Mouse (Mus musculus) layer of hippocampus, adult 11-12 months (tissue): Measurements from ENCODE around the gene Pde7b.
"Not testable (repeated sequence)": the region's sequence is repeated elsewhere in the genome, so short reads cannot be mapped to it uniquely, and the experiment has no call there.

ENCODE experiments used
- DNase-seq: peaks from one replicate; pipeline ENCODE4 v3.0.0; 2022; ENCODE audit warnings: low spot score

Gene Pde7b

DNA sequence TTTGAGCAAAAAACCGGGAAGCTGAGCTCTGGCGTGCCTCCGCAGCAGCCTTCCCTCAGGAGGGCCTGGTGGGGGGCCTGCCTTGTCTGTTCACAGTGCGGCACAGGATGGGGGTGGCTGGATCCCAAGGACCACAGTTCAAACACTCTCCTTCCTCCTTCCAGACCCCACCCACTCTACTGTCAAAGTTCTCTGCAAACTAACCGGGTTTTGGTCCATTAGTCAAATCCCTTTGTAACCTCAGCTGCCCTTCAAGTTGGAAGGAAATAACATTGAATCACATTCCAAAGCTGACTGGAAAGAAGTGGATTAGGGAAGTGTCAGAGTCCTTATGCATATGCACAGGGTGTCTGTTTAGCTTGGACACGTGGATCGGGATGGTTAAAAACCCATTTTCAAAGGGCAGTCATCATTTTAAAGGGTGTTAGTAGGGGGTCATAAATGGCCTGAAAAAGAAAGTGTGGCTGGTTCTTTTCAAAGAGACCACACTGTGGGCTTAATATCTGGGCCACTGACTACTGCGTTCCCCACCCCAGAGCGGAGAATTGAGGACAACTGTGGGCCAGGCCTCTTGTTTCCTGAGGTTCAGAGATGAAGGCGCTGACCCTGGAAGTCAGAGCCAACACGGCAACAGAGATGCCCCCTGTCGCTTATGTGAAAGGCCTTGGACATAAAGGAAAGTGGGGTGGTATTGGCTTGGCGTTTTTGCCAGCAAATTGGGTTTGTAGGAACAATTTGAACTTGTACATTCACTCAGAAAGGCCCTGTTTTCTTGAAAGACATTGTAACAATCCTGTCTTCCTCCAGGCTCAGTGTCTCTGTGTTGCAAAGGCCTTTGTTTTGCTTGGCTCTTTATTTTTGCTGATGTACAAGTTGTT is 175.8 kb downstream of the Pde7b start:
- no peak for DNase-seq

DNA sequence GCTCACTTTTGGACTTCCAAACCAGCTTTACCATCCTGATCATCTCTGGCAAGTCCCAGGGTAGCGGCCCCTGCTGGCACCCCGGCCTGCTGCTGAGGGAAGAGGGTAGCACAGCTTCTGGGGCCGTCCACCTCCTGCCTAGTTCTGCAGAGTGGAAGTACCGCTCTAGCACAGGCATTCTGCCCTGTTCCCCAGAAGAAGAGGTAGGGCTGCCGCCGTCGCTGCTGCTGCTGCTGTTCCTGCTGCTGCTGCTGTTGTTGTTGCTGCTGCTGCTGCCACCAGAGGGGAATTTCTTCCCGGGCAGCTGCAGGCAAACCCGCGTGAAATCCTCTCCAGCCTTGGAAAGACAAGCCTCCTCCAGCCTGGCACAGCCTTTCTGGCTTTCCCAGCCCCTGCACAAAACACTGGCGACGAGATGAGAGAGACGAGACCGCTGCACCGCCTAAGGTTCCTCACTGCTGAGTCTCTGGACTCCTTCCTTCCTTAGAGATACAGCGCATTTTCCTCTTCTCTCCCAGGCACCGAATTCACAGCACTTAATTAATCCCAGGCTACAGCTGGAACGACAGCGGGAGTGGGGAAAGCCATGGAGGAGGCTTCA is 176.8 kb downstream of the Pde7b start:
- DNase-seq: peak; percentile 26

DNA sequence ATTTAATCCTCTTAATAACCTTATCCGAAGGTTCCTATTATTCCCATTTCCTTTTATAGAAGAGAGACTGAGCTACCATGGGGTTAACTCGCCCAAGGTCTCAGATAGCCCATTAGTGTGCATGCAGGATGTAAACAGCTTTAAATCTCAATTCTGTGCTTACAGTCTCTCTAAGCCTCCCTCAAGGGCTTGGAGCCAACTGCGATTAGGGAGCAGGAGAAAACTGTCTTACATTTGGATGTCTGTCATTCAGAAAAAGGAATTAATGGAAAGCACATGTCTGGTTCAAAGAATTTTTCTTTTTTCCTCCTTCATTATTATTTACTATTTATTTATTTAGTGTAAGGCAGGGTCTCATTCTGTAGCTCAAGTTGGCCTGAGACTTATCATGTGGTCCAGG is 181.8 kb downstream of the Pde7b start:
- DNase-seq: no peak

DNA sequence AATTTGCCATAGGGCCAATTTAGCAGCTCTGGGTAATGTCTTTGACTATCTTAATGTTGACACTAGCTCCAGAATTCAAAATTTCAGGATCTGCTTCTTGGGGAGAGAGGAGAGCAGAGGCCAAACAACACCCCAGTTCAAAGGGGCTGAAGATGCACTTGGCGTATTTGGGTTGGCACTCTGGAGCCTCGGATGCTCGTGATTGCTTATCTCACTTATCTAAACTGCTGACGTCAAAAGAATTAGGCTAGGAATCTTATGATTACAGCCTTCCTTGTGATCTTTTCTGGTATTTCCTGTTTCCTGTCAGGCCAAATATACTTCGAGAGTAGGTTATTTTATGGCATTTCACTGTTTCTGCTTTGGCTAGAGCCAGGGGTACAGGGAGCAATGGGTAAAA is 191.1 kb downstream of the Pde7b start:
- no peak for DNase-seq

DNA sequence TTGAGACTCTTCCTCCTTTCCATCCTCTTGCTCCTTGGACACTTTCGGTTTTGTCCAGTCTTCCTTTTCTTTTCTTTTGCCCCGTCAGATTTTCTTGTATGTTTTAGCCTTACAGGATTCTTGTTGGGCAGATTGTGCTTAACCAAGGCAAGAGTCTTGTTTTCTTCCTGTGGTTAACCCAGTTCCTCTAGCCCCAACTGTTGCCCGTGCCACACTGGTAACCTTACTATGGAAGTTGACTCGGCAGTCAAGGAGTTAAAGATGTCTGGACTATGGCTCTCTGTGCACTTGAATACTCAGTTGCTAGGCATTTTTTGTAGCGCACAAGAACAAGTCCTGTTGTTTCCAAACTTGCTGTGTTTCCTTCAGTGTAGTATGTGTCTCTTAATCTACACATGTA is 193.0 kb downstream of the Pde7b start:
- no peak for DNase-seq

DNA sequence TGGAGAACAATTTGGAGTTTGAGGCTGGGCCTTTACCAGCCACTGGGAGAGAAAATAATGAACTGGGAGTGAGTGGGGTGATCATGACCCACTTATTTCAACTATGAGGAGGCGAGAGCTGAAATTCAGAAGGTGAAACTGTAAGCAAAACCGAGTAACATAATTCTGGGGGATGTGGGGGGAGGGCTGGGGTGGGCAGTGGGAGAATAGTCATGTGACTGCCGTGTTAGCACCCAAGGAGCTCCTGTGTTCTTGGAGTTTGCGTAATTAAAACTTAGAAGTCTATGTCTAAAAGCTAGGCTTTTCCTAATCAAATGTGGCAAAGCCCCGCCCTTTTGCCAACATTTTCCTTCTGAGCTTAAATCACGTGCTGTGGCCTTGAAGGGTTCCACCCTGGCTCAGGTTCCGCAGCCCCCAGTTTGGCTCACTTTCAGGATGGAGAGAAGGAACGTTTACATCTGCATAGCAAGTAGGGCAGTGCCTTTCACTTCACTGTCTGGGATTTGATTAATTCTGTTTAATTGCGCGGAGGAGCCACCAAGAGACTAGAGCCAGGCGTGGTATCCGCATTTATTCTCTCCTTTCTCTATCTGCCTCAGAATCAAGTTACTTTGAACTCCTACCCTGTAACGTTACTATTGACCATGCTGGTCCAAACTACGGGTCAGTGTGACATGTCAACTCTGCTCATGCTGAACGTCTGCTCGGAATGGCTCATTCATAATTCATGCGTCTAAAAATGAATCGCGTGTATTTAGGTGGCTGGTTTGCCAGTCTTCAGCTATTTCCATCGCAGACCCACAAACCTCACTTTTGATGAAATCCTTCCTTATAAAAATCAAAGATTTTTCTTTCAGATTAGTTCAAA is 196.1 kb downstream of the Pde7b start:
- no peak for DNase-seq

DNA sequence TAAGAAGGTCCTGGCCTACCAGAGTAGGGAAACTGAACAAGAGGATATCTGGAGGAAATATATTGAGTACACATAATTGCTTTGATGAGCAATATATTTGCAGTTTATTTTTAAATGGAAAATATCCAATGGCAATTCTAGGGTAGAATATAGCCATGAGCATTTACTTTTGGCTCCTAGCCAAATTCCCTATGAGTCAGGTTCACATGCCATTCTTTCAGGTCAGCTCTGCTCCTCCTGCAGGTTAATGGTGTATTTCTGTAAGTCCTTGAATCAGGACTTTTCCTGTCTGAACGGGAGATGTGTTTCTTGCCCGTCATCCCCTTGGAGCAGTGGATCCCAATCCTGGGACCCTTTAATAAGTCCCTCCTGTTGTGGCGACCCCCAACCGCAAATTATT is 197.1 kb downstream of the Pde7b start:
- DNase-seq: no peak

DNA sequence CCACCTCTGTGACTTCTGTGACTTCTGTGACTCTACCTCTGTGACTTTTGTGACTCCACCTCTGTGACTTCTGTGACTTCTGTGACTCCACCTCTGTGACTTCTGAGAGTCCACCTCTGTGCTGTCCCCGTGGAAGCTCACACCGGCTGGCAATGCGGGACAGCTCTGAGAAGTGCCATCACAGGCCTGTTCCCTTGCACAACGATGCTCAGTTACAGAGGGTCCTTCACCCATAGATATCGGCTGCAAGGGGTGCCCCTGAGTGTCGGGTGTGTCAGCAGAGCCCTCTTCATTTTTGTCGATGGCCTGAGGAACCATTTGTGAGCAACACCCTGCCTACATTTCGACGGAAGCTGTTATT is 206.4 kb downstream of the Pde7b start:
- no peak for DNase-seq

DNA sequence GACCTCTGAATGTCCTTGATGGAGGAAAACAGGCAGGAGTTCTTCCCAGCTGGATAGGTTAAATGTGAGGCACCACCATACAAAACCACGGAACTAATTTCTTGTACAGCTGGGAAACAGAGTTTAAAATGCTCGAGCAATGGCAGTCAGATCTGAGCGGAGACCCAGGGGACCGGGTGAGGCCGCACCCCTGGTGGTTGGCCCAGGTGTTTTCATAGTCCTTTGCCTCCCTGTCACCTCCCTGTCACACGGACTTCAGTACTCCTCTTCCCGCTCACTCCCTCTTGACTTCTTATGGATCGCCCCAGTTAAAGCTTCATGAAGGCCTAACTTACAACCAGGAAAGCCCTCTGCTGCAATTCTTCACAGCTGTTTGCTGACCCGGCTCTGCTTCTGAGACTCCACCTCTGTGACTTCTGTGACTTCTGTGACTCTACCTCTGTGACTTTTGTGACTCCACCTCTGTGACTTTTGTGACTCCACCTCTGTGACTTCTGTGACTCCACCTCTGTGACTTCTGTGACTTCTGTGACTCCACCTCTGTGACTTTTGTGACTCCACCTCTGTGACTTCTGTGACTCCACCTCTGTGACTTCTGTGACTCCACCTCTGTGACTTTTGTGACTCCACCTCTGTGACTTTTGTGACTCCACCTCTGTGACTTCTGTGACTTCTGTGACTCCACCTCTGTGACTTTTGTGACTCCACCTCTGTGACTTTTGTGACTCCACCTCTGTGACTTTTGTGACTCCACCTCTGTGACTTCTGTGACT is 206.9 kb downstream of the Pde7b start:
- not testable (repeated sequence) for DNase-seq

DNA sequence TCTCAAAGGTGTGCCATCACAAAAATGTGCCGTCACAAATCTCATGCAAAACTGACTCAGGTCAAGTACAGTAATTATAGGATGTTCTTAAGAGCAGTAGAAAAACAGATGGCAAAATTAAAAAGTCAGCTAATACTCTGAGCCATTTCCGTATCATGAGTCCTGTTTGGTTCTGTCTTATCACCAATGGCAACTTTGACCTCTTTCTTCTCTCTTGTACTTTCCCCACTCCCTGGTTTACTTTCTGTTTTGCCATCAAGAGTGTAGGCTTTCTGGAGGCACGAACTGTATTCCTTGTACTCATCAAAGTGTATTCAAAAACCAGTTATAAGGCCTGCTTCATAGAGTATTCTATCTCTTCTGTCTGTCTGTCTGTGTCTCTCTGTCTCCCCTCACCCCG is 211.0 kb downstream of the Pde7b start:
- DNase-seq: no peak

DNA sequence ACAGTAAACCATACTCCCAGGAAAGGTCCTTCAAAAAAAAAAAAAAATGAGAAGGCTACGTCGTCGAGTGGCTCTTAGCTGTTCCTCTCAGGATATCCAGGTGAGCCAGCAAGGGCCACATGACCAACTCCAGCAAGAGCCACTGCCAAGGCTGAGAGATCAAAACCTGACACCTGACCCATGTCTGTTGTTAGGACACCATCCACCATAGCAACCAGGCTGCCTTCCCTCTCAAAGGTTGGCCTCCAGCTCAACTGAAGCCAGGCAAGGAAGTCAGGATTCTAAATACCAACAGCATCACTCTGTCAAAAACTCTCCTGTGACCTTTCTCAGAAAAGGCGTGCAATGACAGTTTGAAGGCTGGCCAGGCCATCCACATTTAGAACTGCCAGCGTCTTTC is 211.4 kb downstream of the Pde7b start:
- no peak for DNase-seq

DNA sequence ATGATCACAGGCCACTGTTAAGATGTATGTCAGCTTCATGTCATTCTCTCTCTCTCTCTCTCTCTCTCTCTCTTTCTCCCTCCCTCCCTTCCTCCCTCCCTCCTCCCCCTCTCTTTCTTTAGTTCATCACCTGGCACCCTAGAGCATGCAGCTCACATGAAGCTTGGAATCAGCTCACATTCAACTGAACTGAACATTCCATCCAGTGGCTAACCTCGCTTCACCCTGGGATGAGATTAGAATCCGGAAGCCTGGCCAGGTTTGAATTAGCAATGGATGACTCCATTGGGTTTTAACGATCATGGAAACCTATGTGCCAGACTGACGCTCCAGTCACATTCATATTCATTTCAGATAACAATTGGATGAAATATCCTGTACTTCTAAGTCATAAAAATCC is 215.1 kb downstream of the Pde7b start:
- no peak for DNase-seq

DNA sequence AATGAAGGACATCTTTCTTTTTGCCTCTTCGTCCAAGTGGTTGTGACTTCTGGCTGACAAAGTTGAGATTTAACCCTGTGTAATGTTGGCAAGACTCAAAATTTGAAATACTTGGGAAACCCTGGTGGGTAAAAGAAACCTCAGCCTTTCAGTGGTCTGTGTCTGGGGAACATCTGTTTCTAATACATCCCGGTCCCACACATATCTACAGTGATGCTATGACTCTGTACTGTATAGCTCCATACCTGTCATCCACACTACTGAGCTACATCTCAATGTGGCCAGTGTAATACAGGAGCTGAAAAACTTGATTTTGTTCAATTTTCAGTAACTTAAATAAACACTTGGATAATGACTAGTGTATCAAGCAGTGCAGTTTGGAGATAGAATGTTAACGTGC is 216.4 kb downstream of the Pde7b start:
- no peak for DNase-seq

DNA sequence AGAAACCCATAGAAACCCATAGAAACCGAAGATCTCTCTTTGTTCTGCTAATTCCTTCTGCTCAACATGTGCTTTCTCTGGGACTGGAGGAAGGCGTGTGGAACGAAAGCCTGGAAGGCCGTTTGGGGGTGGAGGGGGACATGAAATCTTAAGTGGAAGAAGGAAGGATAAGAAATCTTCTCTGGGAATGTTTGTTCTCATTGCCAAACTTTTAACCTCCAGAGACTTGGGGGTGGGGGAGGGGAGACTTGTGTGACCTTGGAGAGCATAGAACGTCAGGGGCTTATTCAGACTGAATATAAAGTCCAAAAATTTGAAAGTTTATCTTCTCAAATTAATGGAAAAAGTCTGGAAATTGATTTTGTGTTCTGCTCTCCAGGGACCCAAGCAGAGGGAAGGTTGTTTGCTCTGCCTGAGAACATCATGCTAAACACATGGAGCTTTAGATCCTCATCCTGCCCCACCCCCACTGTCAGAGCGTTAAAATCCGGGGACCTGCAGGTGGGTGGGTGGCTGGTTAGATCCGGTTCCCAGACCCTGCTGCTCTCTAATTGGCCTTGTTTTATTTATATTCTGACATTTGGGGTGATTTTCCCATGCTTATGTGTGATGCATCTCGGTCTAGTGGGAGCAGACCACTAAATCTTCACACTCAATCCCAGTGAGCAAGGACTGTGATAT is 217.0 kb downstream of the Pde7b start:
- DNase-seq: no peak

DNA sequence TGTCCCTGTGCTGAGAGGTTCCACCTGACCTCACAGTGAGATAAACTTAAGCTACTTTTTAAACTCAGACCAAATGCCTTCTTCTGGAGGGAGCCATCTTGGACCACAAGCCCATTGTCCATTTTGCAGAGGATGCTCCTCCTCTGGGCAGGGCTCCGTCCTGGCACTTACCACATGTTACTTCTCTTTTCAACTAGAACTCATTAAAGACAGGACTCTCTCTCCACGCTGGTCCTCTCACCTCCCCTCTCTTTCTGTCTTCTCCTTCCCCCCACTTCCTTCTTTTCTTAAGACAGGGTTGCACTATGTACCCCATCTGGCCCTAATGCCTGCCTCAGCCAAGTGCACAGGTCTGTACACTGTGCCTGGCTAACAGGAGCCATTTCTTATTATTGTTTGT is 217.8 kb downstream of the Pde7b start:
- DNase-seq: no peak

DNA sequence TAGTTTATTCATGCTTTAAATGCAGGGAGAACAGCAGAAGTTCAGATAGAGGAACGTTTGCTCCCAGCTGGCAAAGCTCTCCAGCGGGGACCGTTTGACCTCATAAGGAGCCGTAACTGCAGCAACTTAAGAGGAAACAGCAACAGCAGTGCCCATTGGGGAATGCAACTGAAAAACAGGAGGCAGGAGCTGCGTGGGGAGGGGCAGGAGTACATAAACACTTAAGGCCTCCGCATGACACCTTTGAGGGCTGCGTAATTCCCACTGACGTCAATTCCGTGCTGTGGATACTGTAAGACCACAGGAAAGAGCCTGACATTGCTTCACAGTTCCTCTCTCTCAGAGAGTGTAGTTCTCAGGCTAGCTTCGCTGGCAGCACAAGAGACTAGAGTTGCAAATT is 219.4 kb downstream of the Pde7b start:
- no peak for DNase-seq

DNA sequence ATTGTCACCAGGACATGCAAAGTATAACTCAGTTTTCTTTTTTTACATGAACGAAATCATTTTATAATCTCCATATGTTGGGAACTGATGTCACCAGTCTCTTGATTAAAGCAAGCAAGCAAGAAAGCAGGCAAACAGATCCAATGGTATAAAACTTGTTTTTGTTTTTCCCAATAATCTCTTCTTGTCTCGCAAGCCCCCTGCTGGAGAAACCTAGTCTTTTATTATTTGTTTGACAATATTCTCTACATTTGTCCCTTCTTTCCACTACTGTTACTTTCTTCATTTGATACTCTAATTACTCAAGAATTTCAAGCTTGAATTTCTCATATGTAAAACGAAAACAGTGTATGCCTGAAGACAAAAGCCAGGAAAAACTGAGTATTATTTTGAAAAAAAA is 220.1 kb downstream of the Pde7b start:
- DNase-seq: no peak

DNA sequence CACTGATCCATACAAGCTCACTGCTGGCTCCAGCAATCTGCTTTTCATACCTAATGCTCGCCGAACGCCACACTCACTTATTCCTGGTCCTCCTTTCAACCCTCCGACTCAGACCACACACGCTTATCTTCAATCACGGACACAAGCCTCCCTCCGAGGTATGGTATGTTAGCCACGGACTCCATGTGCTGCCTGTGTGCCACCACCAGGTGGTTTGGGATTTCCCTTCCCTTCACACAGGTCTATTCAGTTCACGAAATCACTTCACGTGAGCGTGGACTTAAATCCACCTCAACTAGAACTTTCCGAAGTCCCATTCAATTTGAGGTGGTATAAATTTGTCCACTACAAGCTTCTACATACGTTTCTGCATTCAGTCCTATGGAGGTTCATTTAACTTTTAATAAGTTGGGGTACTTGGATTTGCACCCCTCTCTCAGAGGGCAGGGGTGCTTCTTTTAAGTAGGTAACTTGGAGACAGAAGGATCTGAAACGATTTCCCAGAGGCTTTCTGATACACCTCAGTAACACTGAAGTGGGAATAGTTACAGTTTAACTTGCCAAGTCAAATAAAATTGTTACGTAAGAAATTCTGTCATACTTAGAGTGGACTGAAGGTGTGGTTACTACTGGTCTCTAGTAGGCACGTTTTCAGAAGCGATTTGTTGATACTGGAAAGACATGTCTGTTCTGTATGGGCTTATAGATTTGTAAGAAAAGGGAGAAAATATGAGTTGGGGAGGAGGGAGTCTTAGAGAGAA is 221.4 kb downstream of the Pde7b start:
- no peak for DNase-seq

DNA sequence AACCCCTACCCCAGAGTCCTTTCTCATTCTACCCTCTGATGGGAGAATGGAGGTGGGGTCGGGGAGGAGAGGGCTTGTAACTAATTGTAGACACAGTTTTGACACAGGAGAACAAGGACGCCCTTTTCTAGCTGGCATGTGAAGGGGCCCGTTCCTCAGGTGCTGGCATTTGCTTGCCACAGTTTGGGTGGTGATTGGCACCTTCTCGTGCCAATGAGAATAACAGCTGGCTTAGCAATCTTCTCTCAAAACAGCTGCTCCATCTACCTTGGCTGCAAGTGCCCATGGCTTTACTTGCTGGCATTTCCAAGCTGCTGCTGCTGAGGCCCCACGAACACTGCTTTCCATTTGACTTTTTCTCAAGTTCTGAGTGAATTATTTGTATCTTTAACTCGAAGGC is 223.7 kb downstream of the Pde7b start:
- DNase-seq: no peak

DNA sequence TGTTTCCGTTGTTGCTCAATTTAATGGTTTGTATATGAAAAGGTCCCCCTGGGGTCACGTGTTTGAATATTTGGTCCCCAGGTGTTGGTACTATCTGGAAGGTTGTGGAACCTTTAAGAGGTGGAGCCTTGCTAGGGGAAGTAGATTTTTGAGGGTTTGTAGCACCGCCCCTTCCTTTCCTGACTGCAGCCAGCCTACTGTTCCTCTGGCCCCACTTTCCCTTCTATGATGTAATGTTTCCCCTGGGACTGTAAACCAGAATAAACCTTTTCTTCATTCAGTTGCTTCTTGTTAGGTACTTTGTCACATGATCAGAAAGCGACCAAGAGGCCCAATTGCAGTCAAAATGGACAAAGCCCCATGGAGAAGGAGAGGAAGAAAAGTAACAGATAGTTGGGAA is 229.8 kb downstream of the Pde7b start:
- DNase-seq: no peak
